Mouse (Mus musculus): Measurements from ENCODE around the gene Mus81. TPM values are rescaled to one million over a fixed set of nuclear protein-coding genes. Genes with fewer than 3 reads are reported as not detected.

Gene Mus81
- total and polyA plus RNA-seq, 3 experiments = 20.4 to 29.3 (median 28.8) TPM

GRCm38 (mm10) chr19:5444954-5445353 lies 43.2 kb downstream of the Mus81 start:
- H3K4me2 ChIP-seq (ENCODE audit: insufficient read depth, low read depth, poor library complexity, severe bottlenecking) = no peak overlapping the region
- peaks cover 9 to 20% of the 10 kb centered on the region in 2 experiments for H3K4me1 ChIP-seq (ENCODE audit: control insufficient read depth in 1 of 2, insufficient read depth in 2 of 2)
- H3K9me3 ChIP-seq (replicated peaks; ENCODE audit: low read length) = peaks cover 9% of the 10 kb centered on the region
- dilution Hi-C loops (cut with MboI; ENCODE audit: extremely low pct_ligation_motif_present, extremely low pct_unique_long_range_greater_than_20kb, low sequenced_read_pairs) (no loop called here), in situ Hi-C loops (cut with MboI; ENCODE audit: low pct_ligation_motif_present, low pct_unique_long_range_greater_than_20kb, low sequenced_read_pairs) (no loop called here)
- H3K79me2 ChIP-seq (replicated peaks; ENCODE audit: control insufficient read depth, extremely low read depth, insufficient read depth, poor library complexity, severe bottlenecking) = no peaks in the 10 kb centered on the region
- H3K9ac ChIP-seq (ENCODE audit: insufficient read depth, low read depth) = no peak overlapping the region
- no peak for DNase-seq (ENCODE audit: extremely low read depth)
- no peak for TF ChIP-seq SIN3A (IDR thresholded peaks at IDR 0.05; ENCODE audit: low read length)
- no peak for TF ChIP-seq BHLHE40 (IDR thresholded peaks at IDR 0.05; ENCODE audit: low read depth, low read length)
- no peak for TF ChIP-seq NELFE (IDR thresholded peaks at IDR 0.05; ENCODE audit: low read depth, low read length)
- TF ChIP-seq RAD21 (IDR thresholded peaks at IDR 0.05; ENCODE audit: low read depth, low read length) = no peak
- no peak for TF ChIP-seq E2F4 (IDR thresholded peaks at IDR 0.05; ENCODE audit: insufficient replicate concordance, low read depth, low read length)
- TF ChIP-seq EP300 (IDR thresholded peaks at IDR 0.05; ENCODE audit: low read length) = no peak
- TF ChIP-seq JUND (conservative IDR thresholded peaks at IDR 0.05; ENCODE audit: low read depth, low read length) = no peak
- no peak for TF ChIP-seq TBP (conservative IDR thresholded peaks at IDR 0.05; ENCODE audit: low read depth, low read length)
- no peak for TF ChIP-seq NRF1 (IDR thresholded peaks at IDR 0.05; ENCODE audit: low read depth, low read length)
- no peak for TF ChIP-seq MYC (IDR thresholded peaks at IDR 0.05; ENCODE audit: low read depth, low read length)
- TF ChIP-seq KAT2A (IDR thresholded peaks at IDR 0.05; ENCODE audit: insufficient replicate concordance, low read length) = no peak
- TF ChIP-seq RCOR1 (conservative IDR thresholded peaks at IDR 0.05; ENCODE audit: low read depth, low read length) = no peak
- TF ChIP-seq MAFK (IDR thresholded peaks at IDR 0.05; ENCODE audit: insufficient replicate concordance, low read length) = no peak
- no peak for TF ChIP-seq CHD2 (IDR thresholded peaks at IDR 0.05; ENCODE audit: low read length)
- no peak for TF ChIP-seq SMC3 (IDR thresholded peaks at IDR 0.05; ENCODE audit: low read depth, low read length)
- TF ChIP-seq USF1 (IDR thresholded peaks at IDR 0.05; ENCODE audit: low read depth, low read length) = no peak
- TF ChIP-seq ZMIZ1 (IDR thresholded peaks at IDR 0.05; ENCODE audit: low read depth, low read length) = no peak
- H3K27ac ChIP-seq (ENCODE audit: insufficient read depth, low read depth) = no peak overlapping the region
- H3K27me3 ChIP-seq (replicated peaks) = peaks cover 50% of the 10 kb centered on the region
- no peaks in the 10 kb centered on the region for H3K36me3 ChIP-seq (replicated peaks in 1 of 2; ENCODE audit: control insufficient read depth in 1 of 2, insufficient read depth in 1 of 2, low read length in 1 of 2)
- no peak overlapping the region for H3K4me3 ChIP-seq (replicated peaks in 1 of 3; ENCODE audit: low read depth in 2 of 3, low read length in 2 of 3, poor library complexity in 1 of 3)

- dilution Hi-C loops (cut with MboI; ENCODE audit: extremely low pct_ligation_motif_present, extremely low pct_unique_long_range_greater_than_20kb, low sequenced_read_pairs) = no loop called here
- Histone ChIP-seq H3K9me3 (replicated peaks; ENCODE audit: low read length) (peaks cover 11% of the 10 kb centered on the region), H3K4me3 (replicated peaks in 1 of 3; ENCODE audit: low read depth in 2 of 3, low read length in 2 of 3, poor library complexity in 1 of 3) (no peak overlapping the region), H3K36me3 (replicated peaks in 1 of 2; ENCODE audit: control insufficient read depth in 1 of 2, insufficient read depth in 1 of 2, low read length in 1 of 2) (no peaks in the 10 kb centered on the region), H3K4me2 (ENCODE audit: insufficient read depth, low read depth, poor library complexity, severe bottlenecking) (no peak overlapping the region), H3K9ac (ENCODE audit: insufficient read depth, low read depth) (no peak overlapping the region), H3K27me3 (replicated peaks) (peaks cover 50% of the 10 kb centered on the region), H3K4me1 (ENCODE audit: control insufficient read depth in 1 of 2, insufficient read depth in 2 of 2) (peaks cover 9 to 20% of the 10 kb centered on the region in 2 experiments), H3K27ac (ENCODE audit: insufficient read depth, low read depth) (no peak overlapping the region), H3K79me2 (replicated peaks; ENCODE audit: control insufficient read depth, extremely low read depth, insufficient read depth, poor library complexity, severe bottlenecking) (no peaks in the 10 kb centered on the region)
- TF ChIP-seq EP300 (IDR thresholded peaks at IDR 0.05; ENCODE audit: low read length) = no peak
- no peak for TF ChIP-seq CTCF (conservative IDR thresholded peaks at IDR 0.05 in 1 of 2, IDR thresholded peaks at IDR 0.05 in 1 of 2; ENCODE audit: low read depth in 2 of 2, low read length in 2 of 2)
- no peak for TF ChIP-seq GABPA (IDR thresholded peaks at IDR 0.05; ENCODE audit: insufficient replicate concordance, low read depth, low read length)
- no peak for TF ChIP-seq KAT2A (IDR thresholded peaks at IDR 0.05; ENCODE audit: insufficient replicate concordance, low read length)
- TF ChIP-seq MAFK (IDR thresholded peaks at IDR 0.05; ENCODE audit: insufficient replicate concordance, low read length) = no peak
- TF ChIP-seq USF2 (conservative IDR thresholded peaks at IDR 0.05; ENCODE audit: low read depth, low read length) = no peak
- no peak for TF ChIP-seq SMC3 (IDR thresholded peaks at IDR 0.05; ENCODE audit: low read depth, low read length)
- no peak for TF ChIP-seq MEF2A (IDR thresholded peaks at IDR 0.05; ENCODE audit: borderline replicate concordance, low read depth, low read length)
- no peak for TF ChIP-seq POLR2AphosphoS2 (IDR thresholded peaks at IDR 0.05; ENCODE audit: low read depth, low read length)
- no peak for TF ChIP-seq NELFE (IDR thresholded peaks at IDR 0.05; ENCODE audit: low read depth, low read length)
- no peak for TF ChIP-seq E2F4 (IDR thresholded peaks at IDR 0.05; ENCODE audit: insufficient replicate concordance, low read depth, low read length)
- TF ChIP-seq MXI1 (IDR thresholded peaks at IDR 0.05; ENCODE audit: low read depth, low read length) = no peak
- no peak for TF ChIP-seq NRF1 (IDR thresholded peaks at IDR 0.05; ENCODE audit: low read depth, low read length)
- no peak for TF ChIP-seq ELF1 (IDR thresholded peaks at IDR 0.05; ENCODE audit: low read depth, low read length)
- no peak for TF ChIP-seq ZNF384 (IDR thresholded peaks at IDR 0.05; ENCODE audit: low read depth, low read length)
- in situ Hi-C loops (cut with MboI; ENCODE audit: low pct_ligation_motif_present, low pct_unique_long_range_greater_than_20kb, low sequenced_read_pairs) = no loop called here
- no peak for DNase-seq (ENCODE audit: extremely low read depth)
Measured at GRCm38 (mm10) chr19:5444371-5444908, 43.8 kb downstream of the Mus81 start.

Measured in CH12.LX (cell line).